Mouse (Mus musculus) limb, embryonic 10.5 days (tissue): ENCODE results near the gene Tifab. TPM values are rescaled to one million over a fixed set of nuclear protein-coding genes. Genes with fewer than 3 reads are reported as not detected.

Experiments
- DNase-seq: peaks from one replicate; pipeline ENCODE4 v3.0.0-alpha.2; 2017; ENCODE audit warnings: low spot score
- H3K27ac ChIP-seq: fragments of 300-500 bp; sonication (generic); 2 replicates; pipeline ENCODE4 v1.5.1; 2016; ENCODE audit warnings: mild to moderate bottlenecking
- H3K27me3 ChIP-seq: fragments of 300-500 bp; sonication (generic); 2 replicates; pipeline ENCODE4 v1.6.1; 2016; ENCODE audit warnings: low read depth, mild to moderate bottlenecking; ENCODE audit not compliant: poor library complexity, severe bottlenecking
- H3K36me3 ChIP-seq: fragments of 300-500 bp; sonication (generic); 2 replicates; pipeline ENCODE4 v1.6.1; 2016; ENCODE audit warnings: mild to moderate bottlenecking, moderate library complexity
- H3K4me1 ChIP-seq: fragments of 300-500 bp; sonication (generic); 2 replicates; pipeline ENCODE4 v1.6.1; 2016
- H3K4me3 ChIP-seq: fragments of 300-500 bp; sonication (generic); 2 replicates; pipeline ENCODE4 v1.5.1; 2016; ENCODE audit warnings: mild to moderate bottlenecking, moderate library complexity
- H3K9me3 ChIP-seq: fragments of 300-500 bp; sonication (generic); replicated peaks from 2 replicates; pipeline ENCODE4 v1.6.1; 2016; ENCODE audit warnings: mild to moderate bottlenecking
- WGBS: fragments of 180-500 bp; shearing (Covaris S2); methylation state at CpG from one replicate; pipeline ENCODE4 v1.1.7; 2016; 5-methylcytosine and 5-hydroxymethylcytosine counted together
- polyA plus RNA-seq: library from polyadenylated mRNA; unstranded; fragments of >200 nt; fragmentation: Nextera tagmentation; extraction: Ambion mirVana; gene quantifications from 2 replicates; pipeline ENCODE4 v1.2.1, GENCODE M21; 2016

Gene Tifab
- 0.63 and 1.2 TPM in 2 replicates for polyA plus RNA-seq

DNA sequence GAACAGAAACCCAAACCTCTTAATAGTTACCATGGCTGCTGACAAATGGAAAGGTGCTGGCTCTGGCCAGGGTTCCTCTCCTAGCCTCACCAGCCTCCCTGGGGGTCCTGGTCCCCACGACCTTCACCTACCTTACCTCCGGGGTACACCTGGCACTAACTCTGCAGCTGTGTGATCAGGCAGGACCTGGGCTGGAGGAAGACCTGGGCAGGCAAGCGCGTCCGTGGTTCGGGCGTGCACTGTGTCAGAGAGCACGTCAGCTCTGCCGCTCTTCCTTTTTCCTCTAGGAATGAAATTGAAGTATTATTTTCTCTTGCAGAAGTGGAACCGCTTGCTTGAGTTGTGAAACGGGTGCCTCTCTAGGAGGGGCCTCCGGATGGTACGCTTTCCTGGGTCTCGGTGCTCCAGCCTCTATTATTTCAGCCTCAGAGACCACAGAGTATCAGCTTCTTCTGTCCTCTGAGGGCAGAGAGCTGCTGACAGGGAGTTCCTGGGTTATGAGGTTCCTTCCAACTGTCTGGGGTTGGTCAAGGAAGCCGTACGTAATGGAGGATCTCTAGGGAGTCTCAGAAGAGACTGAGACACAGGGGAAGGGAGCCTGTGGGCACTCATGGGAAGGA, at the start of gene Tifab:
Gene Tifab, minus strand, starts transcription at position 470 of the 620 bp plus-strand sequence.
- Histone ChIP-seq H3K27me3 (no peaks in the 10 kb centered on the region), H3K27ac (peak within 1 kb of the TSS; percentile 51), H3K4me1 (peaks cover 34% of the 10 kb centered on the region), H3K36me3 (no peaks in the 10 kb centered on the region), H3K9me3 (no peaks in the 10 kb centered on the region), H3K4me3 (no peak within 1 kb of the TSS)
- no peak for DNase-seq
- WGBS, result 93% methylated on average over 16 of the region's 16 CpGs

- no peak overlapping the region for H3K4me3 ChIP-seq
- DNase-seq, result no peak
- H3K36me3 ChIP-seq, result no peaks in the 10 kb centered on the region
- H3K9me3 ChIP-seq, result no peaks in the 10 kb centered on the region
- peaks cover 99% of the 10 kb centered on the region for H3K27me3 ChIP-seq
- no peak overlapping the region for H3K27ac ChIP-seq
- 37% methylated on average over 10 of the region's 10 CpGs for WGBS
- H3K4me1 ChIP-seq, result peaks cover 40% of the 10 kb centered on the region
Measured at GRCm38 (mm10) chr13:56226175-56226954, 47.7 kb upstream of the Tifab start.

DNA sequence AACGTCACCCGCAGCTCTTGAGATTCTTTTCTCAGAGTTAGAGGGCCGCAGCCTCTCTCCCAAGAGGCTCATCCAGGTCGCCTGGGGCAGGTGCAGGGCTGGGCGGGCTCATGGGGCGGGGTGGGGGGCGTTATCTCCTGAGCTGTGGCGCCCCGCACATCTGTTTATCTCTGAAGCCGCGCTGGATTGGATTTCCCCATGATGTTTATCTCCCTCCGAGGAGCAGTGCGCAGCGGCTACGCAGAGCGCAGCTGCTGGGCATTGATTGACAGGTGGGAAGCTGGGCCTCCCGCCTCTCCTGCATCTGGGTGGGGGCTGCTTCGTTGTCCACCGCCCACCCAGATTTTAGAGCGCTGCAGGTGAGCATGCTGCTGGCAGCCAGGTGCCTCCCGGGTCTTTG, 44.9 kb upstream of the Tifab start:
- Histone ChIP-seq H3K4me1 (peaks cover 36% of the 10 kb centered on the region), H3K36me3 (no peaks in the 10 kb centered on the region), H3K9me3 (no peaks in the 10 kb centered on the region), H3K27me3 (peaks cover 98% of the 10 kb centered on the region), H3K27ac (no peak overlapping the region), H3K4me3 (no peak overlapping the region)
- WGBS, result 2% methylated on average over 21 of the region's 21 CpGs
- peak; percentile 40 for DNase-seq

GRCm38 (mm10) chr13:56222849-56223246, 44.2 kb upstream of the Tifab start:
- Histone ChIP-seq H3K36me3 (no peaks in the 10 kb centered on the region), H3K27ac (peak overlapping the region; percentile 74; the same call in 1 of the 2 replicates), H3K27me3 (peaks cover 98% of the 10 kb centered on the region), H3K4me3 (0 out of 2 replicates have a peak overlapping the region, but pooled peaks have one; percentile 52), H3K9me3 (no peaks in the 10 kb centered on the region), H3K4me1 (peaks cover 29% of the 10 kb centered on the region)
- 5% methylated on average over 4 of the region's 4 CpGs for WGBS
- DNase-seq, result peak; percentile 41

DNA sequence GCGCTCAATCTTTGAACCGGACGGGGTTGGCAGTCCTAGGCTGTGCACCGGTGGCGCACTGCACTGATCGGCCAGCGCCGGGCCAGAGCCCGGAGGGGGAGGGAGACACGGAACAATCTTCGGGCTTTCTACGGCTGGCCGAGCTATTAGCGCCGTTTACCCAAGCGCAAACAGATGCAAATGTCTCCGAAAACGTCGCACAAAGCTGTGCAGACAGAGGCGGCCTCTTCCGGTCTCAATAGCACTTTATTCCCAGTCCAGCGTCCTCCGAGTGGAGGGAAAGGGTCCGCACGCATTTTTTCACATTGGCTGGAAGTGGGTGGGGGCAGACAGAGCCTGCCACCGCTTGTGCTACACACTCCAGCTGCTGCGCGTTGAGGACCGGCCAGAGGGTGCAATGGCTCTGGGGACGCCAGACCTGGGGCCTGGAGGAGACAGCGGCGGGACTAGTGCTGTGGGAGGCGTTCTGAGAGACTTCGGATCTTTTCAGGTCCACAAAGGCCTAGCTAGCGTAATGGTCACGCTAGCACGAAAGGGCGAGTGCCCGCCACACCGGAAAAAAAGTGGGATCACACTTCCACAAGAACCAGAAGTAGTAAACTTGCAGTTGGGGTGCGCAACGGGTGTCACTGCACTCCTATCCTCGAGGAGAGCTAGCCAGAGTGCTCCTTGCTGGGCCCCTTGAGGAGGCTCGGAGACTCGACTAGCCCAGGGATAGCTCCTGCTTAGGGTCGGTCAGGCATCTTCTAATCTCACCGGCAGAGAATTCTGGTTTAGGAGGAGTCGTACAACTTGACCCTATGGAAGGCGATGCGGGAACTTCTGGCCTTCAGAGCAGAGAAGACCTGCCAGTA, 43.5 kb upstream of the Tifab start:
- H3K36me3 ChIP-seq, result no peaks in the 10 kb centered on the region
- H3K27ac ChIP-seq, result peak overlapping the region; percentile 74
- peak overlapping the region; percentile 52 for H3K4me3 ChIP-seq
- H3K9me3 ChIP-seq, result no peaks in the 10 kb centered on the region
- under 1% methylated on average over 50 of the region's 50 CpGs for WGBS
- H3K4me1 ChIP-seq, result peaks cover 27% of the 10 kb centered on the region
- peaks cover 95% of the 10 kb centered on the region for H3K27me3 ChIP-seq
- DNase-seq, result peak; percentile 67

DNA sequence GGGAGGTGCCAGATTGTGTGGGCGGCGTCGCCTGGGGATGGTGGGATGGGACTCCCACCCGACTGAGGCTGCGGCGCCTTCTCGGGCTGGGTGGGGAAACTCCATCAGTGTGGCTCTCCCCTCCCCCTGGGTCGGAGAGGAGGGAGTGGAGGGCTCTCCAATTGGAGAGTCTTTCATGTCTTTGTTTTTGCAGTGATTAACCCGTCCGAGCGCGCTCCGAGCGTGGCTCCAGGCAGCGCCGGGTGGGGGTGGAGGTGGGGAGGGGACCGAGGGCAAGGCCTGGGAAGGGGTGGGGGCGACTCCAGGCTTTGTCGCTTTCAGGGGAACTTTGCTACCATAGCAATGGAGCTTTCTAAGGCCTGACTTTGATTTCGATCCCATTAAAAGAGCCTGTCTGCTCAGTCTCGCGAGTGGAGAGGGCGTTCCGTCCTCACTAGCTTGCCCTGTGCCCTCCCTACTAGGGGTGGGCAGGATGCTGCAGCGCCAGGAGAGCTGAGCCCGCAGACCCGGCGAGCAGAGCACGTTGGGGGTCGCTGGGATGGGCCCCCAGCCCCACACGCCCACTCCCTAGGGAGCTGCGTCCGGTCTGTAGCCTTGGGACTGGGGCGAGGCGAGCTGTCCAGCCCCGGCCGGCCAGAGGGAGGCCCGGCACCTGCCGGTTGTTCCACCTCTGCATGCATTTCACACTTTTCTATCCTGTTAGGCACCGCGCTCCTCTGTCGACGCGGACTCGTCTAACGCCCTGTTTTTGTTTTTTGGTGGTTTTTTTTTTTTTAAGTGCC, 42.6 kb upstream of the Tifab start:
- Histone ChIP-seq H3K27ac (peak overlapping the region; percentile 74), H3K27me3 (peaks cover 95% of the 10 kb centered on the region), H3K36me3 (no peaks in the 10 kb centered on the region), H3K4me1 (peaks cover 28% of the 10 kb centered on the region), H3K4me3 (peak overlapping the region; percentile 52), H3K9me3 (no peaks in the 10 kb centered on the region)
- peak; percentile 77 for DNase-seq
- under 1% methylated on average over 46 of the region's 46 CpGs for WGBS

GRCm38 (mm10) chr13:56219254-56219653, 40.6 kb upstream of the Tifab start:
- H3K4me1 ChIP-seq, result peaks cover 38% of the 10 kb centered on the region
- H3K36me3 ChIP-seq, result no peaks in the 10 kb centered on the region
- no peaks in the 10 kb centered on the region for H3K9me3 ChIP-seq
- H3K4me3 ChIP-seq, result no peak overlapping the region
- DNase-seq, result no peak
- WGBS, result 61% methylated on average over 9 of the region's 9 CpGs
- H3K27me3 ChIP-seq, result peaks cover 95% of the 10 kb centered on the region
- no peak overlapping the region for H3K27ac ChIP-seq

- no peaks in the 10 kb centered on the region for H3K36me3 ChIP-seq
- H3K4me3 ChIP-seq, result no peak overlapping the region
- peaks cover 80% of the 10 kb centered on the region for H3K27me3 ChIP-seq
- WGBS, result 25% methylated on average over 4 of the region's 4 CpGs
- no peak overlapping the region for H3K27ac ChIP-seq
- H3K9me3 ChIP-seq, result no peaks in the 10 kb centered on the region
- peaks cover 13% of the 10 kb centered on the region for H3K4me1 ChIP-seq
- DNase-seq, result no peak
Measured at GRCm38 (mm10) chr13:56216090-56216489, 37.4 kb upstream of the Tifab start.

GRCm38 (mm10) chr13:56214633-56215032, 35.9 kb upstream of the Tifab start:
- peaks cover 10% of the 10 kb centered on the region for H3K4me1 ChIP-seq
- DNase-seq, result no peak
- no peak overlapping the region for H3K4me3 ChIP-seq
- no peaks in the 10 kb centered on the region for H3K9me3 ChIP-seq
- WGBS, result 45% methylated on average over 5 of the region's 5 CpGs
- H3K36me3 ChIP-seq, result no peaks in the 10 kb centered on the region
- H3K27ac ChIP-seq, result no peak overlapping the region
- peaks cover 75% of the 10 kb centered on the region for H3K27me3 ChIP-seq

DNA sequence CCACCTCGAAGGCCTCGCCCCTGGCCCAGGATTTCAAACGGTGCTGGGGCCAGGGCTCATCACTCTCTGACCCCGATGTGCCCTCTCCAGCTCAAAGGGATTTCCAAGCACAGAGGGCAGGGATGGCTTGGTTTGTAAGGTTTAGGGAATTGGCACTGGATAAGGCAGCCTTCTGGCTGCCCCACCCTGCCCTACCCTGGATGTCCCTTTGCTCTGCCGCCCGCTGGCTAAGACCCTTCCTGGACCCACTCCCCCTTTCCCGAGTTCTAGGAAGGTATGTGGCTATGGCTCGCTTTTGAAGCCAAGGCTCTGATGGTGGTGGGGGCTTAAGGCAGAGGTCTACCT, 30.4 kb upstream of the Tifab start:
- Histone ChIP-seq H3K4me1 (peaks cover 20% of the 10 kb centered on the region), H3K27ac (peak overlapping the region; percentile 75), H3K4me3 (peak overlapping the region; percentile 45), H3K27me3 (peaks cover 28% of the 10 kb centered on the region), H3K9me3 (no peaks in the 10 kb centered on the region), H3K36me3 (no peaks in the 10 kb centered on the region)
- DNase-seq, result no peak
- 12% methylated on average over 8 of the region's 8 CpGs for WGBS

GRCm38 (mm10) chr13:56208225-56209066, 29.8 kb upstream of the Tifab start:
- Histone ChIP-seq H3K36me3 (no peaks in the 10 kb centered on the region), H3K9me3 (no peaks in the 10 kb centered on the region), H3K27me3 (peaks cover 26% of the 10 kb centered on the region), H3K4me3 (peak overlapping the region; percentile 45), H3K27ac (peak overlapping the region; percentile 75), H3K4me1 (peaks cover 20% of the 10 kb centered on the region)
- 3% methylated on average over 35 of the region's 35 CpGs for WGBS
- DNase-seq, result peak; percentile 70
